ENCODE assay signal across 8 mouse cellular contexts in genomic region chr17:32494601-32495000, GRCm38 (mm10). TPM values are rescaled to one million over a fixed set of nuclear protein-coding genes. Genes with fewer than 3 reads are reported as not detected.
DNase-seq lines count a peak whose midpoint lies in the region; ATAC-seq and TF ChIP-seq lines count a peak whose summit lies in the region.

No protein-coding gene starts in this region.

- no peak overlapping the region for H3K9ac ChIP-seq in ES-E14 (ENCODE audit: insufficient read depth, low read depth, low read length, poor library complexity, severe bottlenecking)
- H3K9ac ChIP-seq in lung, postnatal 0 days (replicated peaks; ENCODE audit: low read depth) = no peak overlapping the region

- 65% methylated on average over 1 of the region's 1 CpGs for WGBS in lung, postnatal 0 days

- H3K27ac ChIP-seq in ES-E14 (ENCODE audit: insufficient read depth, low read depth, low read length, poor library complexity, severe bottlenecking) = no peak overlapping the region
- H3K27ac ChIP-seq in layer of hippocampus, adult 2 months = no peak overlapping the region
- H3K27ac ChIP-seq in lung, postnatal 0 days (ENCODE audit: low read length) = no peak overlapping the region

- H3K27me3 ChIP-seq in lung, postnatal 0 days (replicated peaks; ENCODE audit: insufficient read depth, low read length) = no peaks in the 10 kb centered on the region

- no peaks in the 10 kb centered on the region for H3K9me3 ChIP-seq in ES-E14 (ENCODE audit: control insufficient read depth, insufficient read depth, low read depth, low read length)
- H3K9me3 ChIP-seq in lung, postnatal 0 days (ENCODE audit: low read length) = no peaks in the 10 kb centered on the region

- ATAC-seq in erythroblast, adult 5-6 weeks (replicated peaks; ENCODE audit: low FRiP score, poor library complexity, severe bottlenecking) = 0 out of 2 replicates have a peak, but pooled peaks have one; percentile 51
- peak; percentile 83 to 91 for ATAC-seq in hematopoietic stem cell, adult 5-6 weeks (replicated peaks in 1 of 2; ENCODE audit: insufficient read depth in 1 of 2, low FRiP score in 2 of 2, low TSS enrichment in 1 of 2, low read depth in 1 of 2, poor library complexity in 2 of 2, severe bottlenecking in 2 of 2)
- ATAC-seq in lung, postnatal 0 days = peak; percentile 56

- peak; percentile 60 for DNase-seq in ES-E14 (ENCODE audit: low read depth, low spot score)
- peak; percentile 90 for DNase-seq in brain, adult 2 months (ENCODE audit: low read depth, low spot score)
- DNase-seq in layer of hippocampus, adult 2 months (ENCODE audit: low spot score in 2 of 2) = peak; percentile 46 to 78
- peak; percentile 93 for DNase-seq in lung, postnatal 0 days (ENCODE audit: low spot score)
- DNase-seq in ovary, postnatal 36 days (ENCODE audit: low spot score) = peak; percentile 38
- DNase-seq in thymus, postnatal 25 days = peak; percentile 71

- peak; percentile 92 for TF ChIP-seq CTCF in layer of hippocampus, adult 2 months (conservative IDR thresholded peaks at IDR 0.05)
- peak; percentile 85 for TF ChIP-seq CTCF in lung, postnatal 0 days (IDR thresholded peaks at IDR 0.05)

- in situ Hi-C loops in ES-E14 (cut with MboI; ENCODE audit: low sequenced_read_pairs in 2 of 2, unreplicated experiment in 2 of 2) = loop anchor here in 1 of 2 experiments (10.0 kb wide), 1 partner anchor 150 kb away; no protein-coding TSS in a partner anchor

- H3K4me1 ChIP-seq in ES-E14 (ENCODE audit: control insufficient read depth in 2 of 2, insufficient read depth in 2 of 2, low read length in 2 of 2, poor library complexity in 1 of 2) = no peaks in the 10 kb centered on the region
- H3K4me1 ChIP-seq in lung, postnatal 0 days (ENCODE audit: insufficient read depth, low read depth, low read length) = no peaks in the 10 kb centered on the region

- no peak for TF ChIP-seq EP300 in lung, postnatal 0 days (IDR thresholded peaks at IDR 0.05)

- H3K4me2 ChIP-seq in lung, postnatal 0 days (replicated peaks; ENCODE audit: low read depth, low read length) = no peak overlapping the region

- H3K36me3 ChIP-seq in ES-E14 (ENCODE audit: control insufficient read depth, insufficient read depth, low read length, poor library complexity, severe bottlenecking) = no peaks in the 10 kb centered on the region
- H3K36me3 ChIP-seq in lung, postnatal 0 days (ENCODE audit: insufficient read depth, low read length) = no peaks in the 10 kb centered on the region

- H3K4me3 ChIP-seq in ES-E14 (ENCODE audit: insufficient read depth in 1 of 2, low read depth in 1 of 2, low read length in 2 of 2, poor library complexity in 1 of 2, severe bottlenecking in 1 of 2) = no peak overlapping the region
- no peak overlapping the region for H3K4me3 ChIP-seq in layer of hippocampus, adult 2 months
- no peak overlapping the region for H3K4me3 ChIP-seq in lung, postnatal 0 days (ENCODE audit: low read depth, low read length)

TF ChIP-seq in ES-E14, 5 proteins besides CTCF, POLR2A, EP300 and RAD21:
- TF ChIP-seq ZC3H11A (IDR thresholded peaks at IDR 0.05; ENCODE audit: borderline replicate concordance, low read depth, low read length) (peak; percentile 30; the same call in 1 of the 2 replicates), MAFK (IDR thresholded peaks at IDR 0.05; ENCODE audit: insufficient read depth, low read depth, low read length) (no peak)

RNA-seq across cellular contexts. Expression of gene Cyp4f17, which starts 11.2 kb away (rescaled TPM):
- 7.2 and 13.7 TPM in 2 replicates for total RNA-seq in ES-E14 (2012; rRNA removed)
- not detected in 2 replicates for total RNA-seq in erythroblast, adult 5-6 weeks (2015; ENCODE audit: low replicate concordance)
- total RNA-seq in erythroblast, adult 5-6 weeks (2017; ENCODE audit: low replicate concordance) = not detected in 2 replicates
- total RNA-seq in hematopoietic stem cell, adult 5-6 weeks (2017) = 1.4 and 2.2 TPM in 2 replicates
- 1 to 10 TPM; 3.2 to 4.4 TPM for total RNA-seq in layer of hippocampus, adult 2 months (2021)
- 5.0 and 5.2 TPM in 2 replicates for polyA plus RNA-seq in lung, postnatal 0 days (2015; fragmentation: Nextera tagmentation; extraction: Ambion mirVana)

RNA-seq across cellular contexts. Expression of gene Cyp4f16, which starts 41.8 kb away (rescaled TPM):
- total RNA-seq in ES-E14 (2012; rRNA removed) = 20.8 and 44.2 TPM in 2 replicates
- 2.5 and 3.3 TPM in 2 replicates for total RNA-seq in erythroblast, adult 5-6 weeks (2015; ENCODE audit: low replicate concordance)
- total RNA-seq in erythroblast, adult 5-6 weeks (2017; ENCODE audit: low replicate concordance) = 5.2 and 5.5 TPM in 2 replicates
- 7.1 and 14.4 TPM in 2 replicates for total RNA-seq in hematopoietic stem cell, adult 5-6 weeks (2017)
- total RNA-seq in layer of hippocampus, adult 2 months (2021) = 1 to 10 TPM; 8.7 to 8.8 TPM
- polyA plus RNA-seq in lung, postnatal 0 days (2015; fragmentation: Nextera tagmentation; extraction: Ambion mirVana) = 19.5 and 19.7 TPM in 2 replicates

RNA-seq across cellular contexts. Expression of gene Cyp4f39, which starts 42.1 kb away (rescaled TPM):
- total RNA-seq in ES-E14 (2012; rRNA removed) = 2.8 and 4.8 TPM in 2 replicates
- total RNA-seq in erythroblast, adult 5-6 weeks (2015; ENCODE audit: low replicate concordance) = not detected in 2 replicates
- total RNA-seq in erythroblast, adult 5-6 weeks (2017; ENCODE audit: low replicate concordance) = 0.77 and 2.1 TPM in 2 replicates
- 0.99 TPM in 1 of 2 replicates, not detected in the other for total RNA-seq in hematopoietic stem cell, adult 5-6 weeks (2017)
- total RNA-seq in layer of hippocampus, adult 2 months (2021) = not detected
- polyA plus RNA-seq in lung, postnatal 0 days (2015; fragmentation: Nextera tagmentation; extraction: Ambion mirVana) = 3.2 and 4.9 TPM in 2 replicates

Comparison
In these comparisons a context has a peak if more than half of its experiments do, and no peak if none do; other contexts are left out.
1. DNase-seq: peak in every context shown above with its lines; median percentile 93 in lung, postnatal 0 days; 90 in brain, adult 2 months; 71 in thymus, postnatal 25 days; 62 in layer of hippocampus, adult 2 months; 60 in ES-E14; 38 in ovary, postnatal 36 days.